Mouse (Mus musculus): Measurements from ENCODE around the gene Nutm2.
A peak's percentile ranks its signal among the peaks of the same experiment; 100 is the strongest.

Nutm2 gene

GRCm38 (mm10) chr13:50467007-50467406 is at the start of gene Nutm2:
Gene Nutm2, plus strand, starts transcription at chr13:50467307.
- peak; percentile 48 for DNase-seq (ENCODE audit: low read depth, low spot score)

- peak; percentile 81 for DNase-seq (ENCODE audit: low read depth, low spot score)
These were observed 49.5 kb upstream of the Nutm2 start, which contains the start of gene Fbxw17 for GRCm38 (mm10) chr13:50417389-50418183. Gene Fbxw17, plus strand, starts transcription at chr13:50417864.

GRCm38 (mm10) chr13:50418421-50418820 is 48.7 kb upstream of the Nutm2 start:
- no peak for DNase-seq (ENCODE audit: low read depth, low spot score)

- DNase-seq (ENCODE audit: low read depth, low spot score), result no peak
These were observed 43.4 kb upstream of the Nutm2 start for GRCm38 (mm10) chr13:50423625-50424209.

- DNase-seq (ENCODE audit: low read depth, low spot score), result no peak
These were observed 42.6 kb upstream of the Nutm2 start for GRCm38 (mm10) chr13:50424517-50424916.

GRCm38 (mm10) chr13:50426686-50427085 is 40.4 kb upstream of the Nutm2 start:
- DNase-seq (ENCODE audit: low read depth, low spot score), result no peak

GRCm38 (mm10) chr13:50443812-50444211 is 23.3 kb upstream of the Nutm2 start, which contains the start of gene Gm47429:
Gene Gm47429, minus strand, starts transcription at chr13:50443912.
- DNase-seq (ENCODE audit: low read depth, low spot score), result no peak

GRCm38 (mm10) chr13:50445261-50445660 is 21.8 kb upstream of the Nutm2 start:
- no peak for DNase-seq (ENCODE audit: low read depth, low spot score)

GRCm38 (mm10) chr13:50452266-50452665 is 14.8 kb upstream of the Nutm2 start:
- DNase-seq (ENCODE audit: low read depth, low spot score), result peak; percentile 57

GRCm38 (mm10) chr13:50453426-50453825 is 13.7 kb upstream of the Nutm2 start:
- peak; percentile 94 for DNase-seq (ENCODE audit: low read depth, low spot score)

- peak; percentile 90 for DNase-seq (ENCODE audit: low read depth, low spot score)
These were observed 6.7 kb upstream of the Nutm2 start for GRCm38 (mm10) chr13:50460433-50460832.

GRCm38 (mm10) chr13:50464621-50465562 is 2.2 kb upstream of the Nutm2 start:
- peak; percentile 59 for DNase-seq (ENCODE audit: low read depth, low spot score)

GRCm38 (mm10) chr13:50488510-50488909 is 21.4 kb downstream of the Nutm2 start:
- DNase-seq (ENCODE audit: low read depth, low spot score), result peak; percentile 84

GRCm38 (mm10) chr13:50510470-50511343 is 43.6 kb downstream of the Nutm2 start:
- DNase-seq (ENCODE audit: low read depth, low spot score), result peak; percentile 95

All from R1 (cell line).